Mouse (Mus musculus): Measurements from ENCODE around the gene Ntrk2. TPM values are rescaled to one million over a fixed set of nuclear protein-coding genes. Genes with fewer than 3 reads are reported as not detected.

Ntrk2 gene
- total RNA-seq, 2 experiments from 2014 or later, result 19.7 to 25.1 TPM

DNA sequence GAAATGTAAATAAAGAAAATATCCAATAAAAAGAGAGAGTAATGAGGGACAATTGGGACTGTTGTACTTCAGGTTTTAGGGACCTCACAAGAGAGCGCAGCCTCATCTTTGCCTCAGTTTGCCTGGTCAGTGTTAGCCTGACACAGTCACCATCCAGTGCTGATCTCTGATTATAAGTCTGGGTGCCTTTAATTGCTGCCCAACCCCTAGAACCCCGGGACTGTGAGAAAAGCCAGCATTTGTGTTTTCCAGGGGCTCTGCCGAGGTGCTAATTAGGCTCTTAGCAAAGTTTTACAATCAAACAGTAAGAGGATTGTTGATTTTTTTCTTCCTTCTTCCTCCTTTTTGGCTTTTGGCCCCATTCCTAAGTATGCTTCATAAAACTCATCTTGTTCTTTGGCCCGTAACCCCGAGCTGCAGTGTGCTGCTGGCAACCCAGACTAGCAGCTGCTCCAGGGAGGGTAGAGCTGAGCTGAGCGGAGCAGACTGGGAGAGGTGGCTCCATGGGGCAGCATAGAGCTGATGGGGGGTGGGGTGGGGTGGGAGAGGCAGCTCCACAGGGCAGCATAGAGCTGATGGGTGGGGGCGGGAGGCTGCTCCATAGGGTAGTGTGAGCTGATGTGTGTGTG lies 34.5 kb downstream of the Ntrk2 start:
- DNase-seq, result no peak

DNA sequence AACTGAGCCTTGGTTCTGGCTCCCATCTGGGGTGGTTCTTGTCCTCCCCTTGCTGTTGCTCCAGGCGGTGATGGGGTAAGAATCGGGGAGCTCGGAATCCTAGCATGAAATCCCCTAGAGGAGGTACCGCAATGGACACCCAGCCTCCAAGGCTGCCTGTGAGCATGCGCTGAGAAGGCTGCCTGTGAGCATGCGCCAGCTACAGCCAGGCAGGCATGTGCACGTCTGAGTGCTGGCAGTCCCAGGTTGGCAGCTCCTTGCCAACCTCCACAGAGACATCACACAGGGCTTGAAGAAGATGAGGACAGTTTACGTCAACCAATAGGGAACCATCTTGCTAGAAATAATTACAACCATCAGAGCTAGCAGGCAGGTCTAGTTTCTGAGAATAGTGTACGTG lies 37.5 kb downstream of the Ntrk2 start:
- peak in 1 of 2 experiments; percentile 4 for DNase-seq

DNA sequence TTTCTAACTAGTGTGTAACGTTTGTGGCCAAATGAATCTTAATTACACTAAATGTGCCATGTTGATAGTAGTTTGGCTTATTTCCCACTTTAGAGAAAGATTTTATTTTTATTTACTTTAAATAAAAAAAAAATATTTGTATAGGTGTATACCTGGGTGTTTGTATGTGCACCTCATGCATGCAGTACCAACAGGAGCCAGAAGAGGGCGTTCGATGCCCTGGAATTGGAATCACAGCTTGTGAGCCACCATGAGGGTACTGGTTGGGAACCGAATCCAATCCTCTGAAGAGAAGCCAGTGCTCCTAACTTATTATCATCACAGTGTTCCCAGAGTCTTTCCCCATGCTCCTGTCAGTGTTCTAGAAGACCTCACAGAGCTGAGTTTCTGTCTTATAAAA lies 42.2 kb downstream of the Ntrk2 start:
- no peak for DNase-seq

DNA sequence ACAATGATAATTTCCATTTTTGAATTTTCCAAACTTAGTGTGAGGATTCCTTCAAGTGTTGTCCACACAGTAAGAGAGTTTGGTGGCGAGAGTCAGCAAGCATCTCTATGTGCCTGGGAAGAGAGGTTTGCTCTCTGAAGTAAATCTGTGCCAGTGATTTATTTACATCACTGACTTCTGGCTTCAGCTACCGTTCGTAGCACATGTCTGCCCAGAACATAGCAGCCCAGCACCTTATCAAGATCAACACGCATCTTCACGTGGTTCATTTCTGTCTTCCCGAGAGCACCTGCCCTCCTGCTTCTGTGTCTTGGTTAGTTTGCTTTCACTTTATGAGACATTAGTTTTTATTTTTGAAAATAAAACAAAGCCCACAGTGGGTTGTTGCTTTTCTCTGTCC lies 47.3 kb downstream of the Ntrk2 start:
- no peak for DNase-seq

DNA sequence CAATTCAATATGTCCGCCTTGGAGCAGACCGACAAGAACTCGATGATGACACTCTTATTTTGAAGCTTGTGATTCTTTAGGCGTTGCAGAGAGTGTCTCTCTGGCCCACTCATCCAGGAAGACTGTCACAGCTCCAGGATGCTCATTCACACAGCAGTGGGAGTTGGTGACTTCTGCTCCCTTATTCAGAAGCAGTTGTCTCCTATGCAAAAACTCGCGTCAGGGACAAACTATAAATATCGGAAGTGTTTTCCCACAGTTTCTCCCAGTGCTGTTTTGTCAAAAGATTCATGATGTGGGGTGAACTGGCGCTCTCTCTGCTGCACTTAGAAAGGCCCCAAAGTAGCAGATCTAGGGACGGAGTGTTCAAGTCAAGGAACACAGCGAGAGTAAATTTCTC lies 59.9 kb downstream of the Ntrk2 start:
- no peak for DNase-seq

DNA sequence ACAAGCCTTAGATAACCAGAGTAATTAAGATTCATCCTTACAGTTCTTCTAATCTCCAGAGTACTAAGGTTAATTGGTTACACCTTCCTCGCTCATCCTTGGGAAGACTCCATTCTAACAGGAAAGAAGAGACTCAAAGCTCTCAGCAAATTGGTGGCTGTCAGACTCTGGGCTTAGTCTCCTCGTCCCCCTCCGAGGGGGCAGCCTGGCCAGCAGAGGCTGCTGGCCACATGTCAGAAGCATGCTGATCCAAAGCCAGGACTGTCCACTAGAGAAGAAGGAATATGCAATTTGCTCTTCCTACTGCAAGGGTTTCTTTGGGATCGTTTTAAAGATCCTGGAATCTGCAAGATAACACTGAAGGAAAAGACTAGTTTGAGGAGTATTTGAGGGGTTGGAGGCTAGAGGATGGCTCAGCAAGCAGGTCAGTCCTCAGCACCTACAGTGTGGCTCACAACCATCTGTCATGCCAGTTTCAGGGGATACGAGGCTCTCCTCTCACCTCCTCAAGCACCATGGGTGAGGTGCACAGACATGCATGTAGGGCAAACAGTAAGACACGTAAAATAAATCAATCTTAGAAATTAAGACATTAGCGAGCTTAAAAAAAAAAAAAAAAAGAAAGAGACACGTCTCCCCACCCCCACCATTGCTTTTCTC lies 60.5 kb downstream of the Ntrk2 start:
- DNase-seq, result no peak

DNA sequence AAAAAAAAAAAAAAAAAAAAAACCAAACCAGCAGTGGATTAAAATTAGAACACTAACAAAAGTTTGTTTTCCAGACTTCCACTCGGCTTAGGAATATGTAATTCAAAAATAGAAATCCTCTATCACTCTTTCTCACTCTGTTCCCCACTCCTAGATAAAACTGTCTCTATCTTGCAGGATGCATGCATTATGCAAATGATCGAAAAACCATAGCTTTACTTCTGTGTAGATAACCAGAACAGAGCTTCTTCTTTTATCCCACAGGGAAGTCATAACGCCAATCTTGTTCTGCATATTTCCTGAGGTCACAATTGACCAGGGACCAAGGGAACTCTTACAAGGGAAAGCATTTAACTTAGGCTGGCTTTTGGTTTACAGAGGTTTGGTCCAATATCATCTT lies 76.1 kb downstream of the Ntrk2 start:
- DNase-seq, result no peak

DNA sequence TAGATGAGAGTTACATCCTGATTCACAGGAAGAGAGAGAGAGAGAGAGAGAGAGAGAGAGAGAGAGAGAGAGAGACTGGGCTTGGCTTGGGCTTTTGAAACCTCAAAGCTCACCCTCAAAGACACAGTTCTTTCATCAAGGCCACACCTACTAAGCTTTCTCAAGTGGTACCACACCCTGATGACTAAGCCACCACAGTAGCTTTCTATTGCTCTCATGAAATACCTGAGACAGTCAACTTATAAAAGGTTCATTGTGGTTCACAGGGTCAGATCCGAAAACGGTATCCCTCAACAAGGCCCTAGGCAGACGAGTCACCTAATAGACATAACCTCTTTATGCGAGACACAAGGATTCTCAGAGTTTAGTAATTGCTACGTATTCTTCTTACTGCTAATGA lies 76.5 kb downstream of the Ntrk2 start:
- no peak for DNase-seq

DNA sequence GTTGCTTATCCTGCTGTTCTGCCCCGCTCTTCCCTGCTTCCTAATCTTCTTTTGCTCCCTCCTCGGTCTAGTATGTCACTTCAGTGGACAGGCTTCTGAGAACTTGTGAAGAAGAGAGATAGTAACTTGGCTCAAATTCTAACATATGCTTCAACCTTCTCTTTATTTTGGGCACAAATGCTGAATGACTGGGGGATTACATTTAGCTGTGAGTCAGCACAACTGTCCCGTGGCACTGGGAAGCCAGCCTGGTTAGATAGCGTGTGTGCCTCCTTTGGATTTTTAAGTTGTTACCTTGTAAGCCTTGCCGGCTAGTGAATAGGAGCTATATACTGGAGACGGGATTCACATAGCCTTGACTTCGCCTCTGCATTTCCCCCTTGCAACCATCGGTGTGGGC lies 79.7 kb downstream of the Ntrk2 start:
- DNase-seq, result no peak

DNA sequence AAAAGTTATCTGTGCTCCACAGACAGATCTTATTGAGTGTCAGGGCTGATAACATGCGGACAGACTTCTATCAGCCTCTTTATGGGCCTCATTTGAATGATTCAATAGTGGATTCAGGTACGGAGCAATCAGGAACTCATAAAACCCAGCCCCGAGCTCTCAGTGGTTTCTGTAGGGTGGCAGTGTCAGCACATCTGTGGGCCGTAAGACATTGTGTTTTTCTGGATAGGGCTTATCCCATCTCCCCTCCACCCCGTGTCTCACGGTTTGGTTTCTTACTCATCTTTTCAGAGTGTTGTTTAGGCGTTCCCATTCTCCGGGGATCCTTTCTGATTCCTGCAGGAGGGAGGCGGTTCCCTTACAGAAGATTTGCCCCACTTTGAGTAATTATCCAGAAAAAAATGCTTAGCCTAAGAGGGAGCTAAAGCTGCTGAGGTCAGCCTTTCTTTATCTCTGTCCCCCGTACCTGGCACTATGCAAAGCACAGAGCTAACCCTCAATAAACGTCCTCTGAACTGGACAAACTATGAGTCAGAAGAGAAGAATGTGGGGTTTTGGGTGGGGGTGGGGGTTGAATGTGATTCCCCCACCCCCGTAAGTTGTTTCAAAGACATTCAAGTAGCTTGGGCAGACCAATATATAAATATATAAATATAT lies 90.0 kb downstream of the Ntrk2 start:
- DNase-seq, result no peak

DNA sequence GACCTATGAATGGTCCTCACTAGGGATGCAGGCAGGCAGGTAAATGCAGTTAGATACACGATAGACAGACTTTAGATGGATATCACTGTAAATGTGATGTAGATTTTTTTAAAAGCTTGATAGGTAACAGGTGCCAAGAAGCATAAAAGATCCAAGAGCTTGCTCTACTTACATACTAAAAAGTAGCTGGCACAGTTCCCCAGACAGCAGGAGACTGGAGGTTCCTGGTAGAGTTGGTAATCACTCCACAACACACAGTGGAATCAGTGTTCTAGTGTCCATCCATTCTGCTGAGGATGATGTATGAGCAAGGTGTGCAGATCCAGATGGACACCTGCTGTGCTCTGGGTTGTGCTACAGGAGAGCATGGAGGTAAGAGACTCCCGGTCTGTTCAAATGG lies 93.0 kb downstream of the Ntrk2 start:
- no peak for DNase-seq

DNA sequence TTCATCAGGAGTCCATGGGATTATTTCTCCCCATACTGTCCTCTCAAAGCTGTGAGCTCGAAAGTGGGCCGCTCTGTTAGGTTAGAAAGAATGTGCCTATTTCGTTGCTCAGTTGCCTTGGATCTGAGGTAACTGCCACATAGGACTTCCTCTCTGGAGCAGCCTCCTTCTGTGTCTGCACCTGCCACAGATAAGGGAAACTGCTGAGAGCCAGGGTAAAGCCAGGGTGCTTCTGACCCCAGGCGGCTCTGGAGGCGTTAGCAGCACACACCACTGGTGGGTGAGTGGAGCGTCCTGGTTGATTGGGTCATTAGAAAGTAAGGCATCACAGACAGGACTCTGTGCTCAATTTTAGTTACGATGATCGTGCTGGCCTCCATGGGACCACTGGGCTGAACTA lies 95.9 kb downstream of the Ntrk2 start:
- DNase-seq, result no peak

DNA sequence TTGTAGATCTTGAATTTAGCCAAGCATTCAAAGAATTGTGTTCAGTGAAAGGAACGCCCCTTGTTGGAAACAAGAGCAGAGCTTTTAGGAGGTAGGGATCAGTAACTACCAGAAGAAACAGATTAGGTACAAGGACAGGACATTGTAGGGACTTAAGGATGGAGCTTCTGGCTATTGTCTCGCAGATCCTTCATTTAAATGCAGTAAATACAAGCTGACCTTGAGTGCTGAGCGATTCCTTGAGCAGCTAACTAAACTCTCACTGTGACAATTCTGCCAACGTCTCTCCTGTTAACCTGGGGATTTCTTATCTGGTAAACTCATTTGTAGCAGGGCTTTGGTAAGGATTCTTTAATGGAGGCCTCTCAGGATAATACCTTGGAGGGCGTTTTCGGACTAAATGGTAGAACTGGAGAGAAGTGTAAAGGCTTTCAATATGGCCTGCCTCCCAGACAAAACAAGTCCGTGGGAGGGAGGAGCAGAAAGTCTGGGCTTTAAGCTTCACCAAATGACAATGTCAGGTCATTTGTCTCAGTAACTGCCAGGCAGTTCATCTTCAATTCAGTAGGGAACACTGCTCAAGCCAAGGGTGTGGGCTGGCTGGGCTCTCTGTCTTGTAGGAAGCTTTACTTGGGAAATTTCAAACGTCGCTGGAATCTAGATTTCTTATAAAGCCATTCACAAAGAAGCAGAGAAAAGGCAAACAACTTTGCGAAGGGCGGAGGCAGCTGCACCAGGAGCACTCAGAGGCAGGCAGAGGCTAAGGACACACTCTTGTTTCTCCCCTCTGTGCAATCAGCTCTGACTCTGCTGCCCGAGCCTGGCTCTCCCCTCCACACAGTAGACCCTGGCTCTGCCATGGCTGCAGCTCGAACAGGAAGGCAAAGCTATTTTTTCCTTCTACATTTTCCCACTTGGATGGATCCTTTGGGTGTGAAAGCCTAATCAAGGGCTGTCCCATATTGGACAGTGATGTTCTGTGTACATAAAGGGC lies 98.7 kb downstream of the Ntrk2 start:
- DNase-seq, result no peak

DNA sequence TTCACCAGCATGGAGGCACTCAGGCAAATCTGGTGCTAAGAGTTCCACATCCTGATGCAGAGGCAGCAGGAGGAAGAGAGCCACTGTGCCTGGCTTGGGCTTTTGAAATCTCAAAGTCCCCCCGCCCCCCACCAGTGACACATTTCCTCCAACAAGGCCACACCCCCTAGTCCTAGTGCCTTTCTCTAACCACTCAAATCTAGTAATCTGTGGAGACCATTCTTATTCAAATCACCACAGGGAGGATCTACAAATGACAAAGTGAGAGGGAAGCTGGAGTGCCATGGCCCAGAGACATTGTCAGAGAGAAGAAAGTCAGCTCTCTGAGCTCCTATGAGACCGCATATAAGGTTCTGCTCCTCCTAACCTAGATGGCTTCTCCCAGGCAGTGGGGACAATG lies 105.6 kb downstream of the Ntrk2 start:
- no peak for DNase-seq

DNA sequence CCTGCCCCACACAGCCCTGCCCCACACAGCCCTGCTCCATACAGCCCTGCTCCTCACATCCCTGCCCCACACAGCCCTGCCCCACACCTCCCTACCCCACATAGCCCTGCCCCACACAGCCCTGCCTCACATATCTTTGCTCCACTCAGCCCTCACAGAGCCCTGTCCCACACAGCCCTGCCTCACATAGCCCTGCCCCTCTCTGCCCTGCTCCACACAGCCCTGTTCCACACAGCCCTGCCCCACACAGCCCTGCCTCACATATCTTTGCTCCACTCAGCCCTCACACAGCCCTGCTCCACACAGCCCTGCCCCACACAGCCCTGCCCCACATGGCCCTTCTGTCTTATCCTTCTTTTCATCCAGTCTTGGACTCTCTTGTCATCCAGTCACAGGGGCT lies 106.2 kb downstream of the Ntrk2 start:
- no peak for DNase-seq

DNA sequence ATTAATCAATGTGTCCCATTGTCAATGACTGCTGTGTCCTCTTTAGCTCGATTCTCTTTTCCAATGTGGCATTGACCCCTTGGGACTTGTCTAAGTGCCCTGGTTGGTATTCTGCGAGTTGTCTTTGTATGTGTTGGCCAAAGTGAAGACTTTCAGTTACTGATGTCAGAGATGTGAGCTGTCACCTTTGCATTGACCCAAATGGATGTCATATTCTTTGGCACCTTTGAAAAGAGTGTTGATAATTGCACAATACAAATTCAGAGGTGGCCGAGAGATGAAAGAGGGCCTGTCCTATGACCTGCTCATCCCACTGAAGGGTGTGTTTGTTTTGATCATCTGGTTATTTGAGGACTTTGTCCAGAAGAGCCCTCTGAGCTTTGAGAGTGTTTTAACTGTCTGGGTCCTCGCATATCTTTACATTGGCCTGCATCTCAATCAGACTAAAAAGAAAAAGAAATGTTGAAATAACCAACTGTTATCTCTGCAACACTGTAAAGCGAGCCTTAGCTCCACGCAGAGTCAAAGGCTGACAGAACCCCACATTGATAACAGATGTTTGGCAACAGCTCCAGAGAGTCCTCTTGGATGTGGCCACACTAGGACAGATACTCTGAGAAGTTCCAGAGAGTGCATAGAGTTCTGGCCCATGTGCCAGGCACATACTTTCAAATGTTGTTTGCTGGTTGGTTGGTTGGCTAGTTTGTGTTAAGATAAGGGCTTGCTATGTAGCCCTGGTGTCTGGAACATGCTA lies 107.9 kb downstream of the Ntrk2 start:
- DNase-seq, result no peak

DNA sequence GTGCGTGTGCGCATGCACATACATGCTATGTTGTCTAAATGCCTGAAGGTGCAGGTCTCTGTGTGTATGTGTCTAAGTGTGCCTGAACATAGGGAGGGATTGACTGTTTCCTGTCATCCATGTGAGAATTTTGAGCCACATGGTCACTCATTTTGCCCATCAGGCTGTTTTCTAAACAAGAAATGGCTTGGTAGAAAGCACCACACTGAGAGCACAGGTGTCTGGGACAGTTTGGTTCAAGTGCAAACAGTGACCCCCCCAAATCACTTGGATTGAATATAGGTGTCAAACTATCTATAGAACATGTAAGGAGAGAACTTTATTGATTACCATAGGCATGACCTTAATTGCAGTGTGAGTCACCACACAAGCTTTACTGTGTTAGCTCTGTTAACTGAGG lies 110.0 kb downstream of the Ntrk2 start:
- DNase-seq, result no peak

DNA sequence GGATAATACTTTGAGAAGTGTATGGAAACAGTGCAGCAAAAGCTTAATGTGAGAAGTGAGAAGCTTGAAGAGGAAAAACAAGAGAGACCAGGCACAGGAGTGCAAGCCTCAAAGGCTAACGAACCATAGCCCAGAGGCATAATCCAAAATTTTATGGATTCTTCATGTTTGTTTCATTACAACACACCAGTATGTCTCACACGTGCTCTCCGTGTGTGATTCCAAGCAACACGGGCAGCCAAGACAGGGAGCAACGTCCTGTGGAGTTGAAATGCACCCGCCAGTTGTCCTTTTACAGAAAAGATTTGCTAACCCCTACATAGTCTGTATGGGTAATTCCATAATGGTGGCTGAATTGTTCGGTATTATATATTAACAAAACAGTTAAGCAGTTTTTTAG lies 113.9 kb downstream of the Ntrk2 start:
- DNase-seq, result no peak

DNA sequence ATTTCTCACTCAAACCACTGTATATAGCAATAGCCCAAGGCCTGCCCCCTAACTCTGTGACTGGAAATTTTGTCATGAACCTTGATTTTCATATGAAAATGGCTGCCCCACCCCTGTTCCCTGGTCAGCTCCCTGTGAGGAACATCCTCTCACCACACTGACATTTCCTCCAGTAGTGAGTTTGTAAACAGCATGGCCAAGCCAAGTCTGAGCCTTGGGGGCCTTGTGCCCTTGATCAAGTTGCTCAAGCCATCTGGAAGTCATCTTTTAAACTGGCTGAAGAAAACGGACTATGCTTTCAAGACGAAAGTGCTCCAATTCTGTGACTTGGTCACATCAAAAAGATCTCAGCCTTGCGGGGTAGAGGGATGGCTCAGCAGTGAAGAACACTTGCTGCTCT lies 114.9 kb downstream of the Ntrk2 start:
- peak in 1 of 2 experiments; percentile 20 for DNase-seq

DNA sequence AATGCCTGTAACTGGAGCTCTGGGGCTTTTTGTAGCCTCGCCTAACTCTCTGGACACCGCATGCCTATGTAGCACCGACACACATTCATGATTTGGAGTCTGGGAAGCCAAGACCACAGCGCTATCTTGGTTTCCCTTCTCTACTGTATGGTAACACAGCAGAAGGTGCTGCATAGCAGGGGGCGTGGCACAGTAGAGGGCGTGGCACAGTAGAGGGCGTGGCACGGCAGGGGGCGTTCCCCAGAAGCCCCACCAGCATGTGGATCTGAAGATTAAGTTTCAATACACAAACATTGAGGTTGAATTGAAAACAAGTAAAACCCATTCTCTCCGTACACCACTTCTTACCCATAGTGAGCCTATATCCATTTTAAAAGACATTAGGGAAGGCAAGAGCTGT lies 115.3 kb downstream of the Ntrk2 start:
- DNase-seq, result no peak

DNA sequence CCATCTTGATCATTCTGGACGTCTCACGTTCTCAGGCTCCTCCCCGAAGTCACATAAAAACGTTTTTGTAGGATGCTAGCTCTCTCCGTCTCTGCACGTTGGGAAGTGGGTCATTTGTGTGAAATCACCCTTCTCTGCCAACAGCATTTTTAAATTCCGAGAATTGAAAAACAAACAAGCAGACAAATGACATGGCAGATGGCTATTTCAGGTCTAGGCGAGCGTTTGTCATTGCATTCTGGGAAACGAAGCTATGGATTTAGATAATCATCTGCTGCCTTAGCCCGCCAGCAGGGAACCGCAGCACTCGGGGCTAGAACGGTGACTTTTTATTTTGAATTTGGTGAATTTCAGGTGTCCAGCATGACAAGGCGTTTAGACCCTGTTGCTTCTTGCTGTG lies 115.8 kb downstream of the Ntrk2 start:
- DNase-seq, result no peak

DNA sequence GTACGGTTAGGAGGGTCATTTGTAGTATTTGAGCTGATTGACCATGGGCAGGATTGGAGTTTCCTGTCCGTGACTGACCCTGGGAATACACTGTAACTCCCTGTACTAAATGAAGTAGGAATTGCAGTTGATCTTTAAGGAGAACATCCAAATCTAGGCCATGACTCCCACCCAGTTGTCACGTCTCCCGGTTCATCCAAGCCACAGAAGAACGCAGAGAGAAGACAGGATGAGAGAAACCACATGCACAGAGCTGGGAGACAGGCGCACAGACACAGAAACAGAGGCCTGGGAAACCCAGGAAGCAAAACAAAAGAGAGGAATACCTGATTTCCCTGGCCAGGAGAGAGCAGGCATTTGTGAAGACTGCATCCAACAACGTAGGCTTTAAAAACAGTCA lies 117.1 kb downstream of the Ntrk2 start:
- no peak for DNase-seq
